Mouse (Mus musculus): ENCODE measurements at regions not wholly inside any gene's neighbourhood (a gene's known extent, or its start where the extent isn't known, plus 50 kb on each side); places are given as distances from the start of the nearest gene placed in this dataset.

GRCm38 (mm10) chrX:16421159-16421558 is 101.5 kb upstream of the Cypt1 start:
- no peak for DNase-seq (ENCODE audit: low spot score in 2 of 2)

- no peak for DNase-seq (ENCODE audit: low spot score in 2 of 2)
Observed at GRCm38 (mm10) chrX:16421663-16422062, 101.0 kb upstream of the Cypt1 start.

- no peak for DNase-seq (ENCODE audit: low spot score in 2 of 2)
Observed at GRCm38 (mm10) chrX:16438088-16438487, 84.6 kb upstream of the Cypt1 start.

GRCm38 (mm10) chrX:16450496-16451078 is 72.1 kb upstream of the Cypt1 start:
- peak; percentile 6 to 27 for DNase-seq (ENCODE audit: low spot score in 2 of 2)

Data from frontal cortex, postnatal 14 days (tissue).